Mouse (Mus musculus): Measurements from ENCODE around the gene Pcsk4.

DNA sequence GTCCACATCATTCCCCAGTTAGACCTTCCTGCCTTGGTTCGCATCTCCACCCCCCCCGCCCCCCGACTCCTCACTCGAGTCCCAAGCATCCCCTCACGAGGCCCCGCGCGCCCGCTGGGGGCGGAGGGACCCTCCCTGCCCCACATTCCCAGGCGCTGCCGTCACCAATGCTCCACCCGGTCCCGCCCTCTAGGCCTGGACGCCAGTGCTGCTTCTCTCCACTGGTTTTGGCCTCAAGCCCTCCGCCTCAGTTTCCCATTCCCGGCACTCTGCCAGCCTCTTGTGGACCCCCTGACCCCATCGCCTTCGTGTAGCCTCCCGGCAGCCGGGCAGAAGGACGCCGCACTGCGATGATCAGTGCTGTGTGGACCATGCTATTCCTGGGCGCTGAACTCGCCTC, 19.7 kb upstream of the Pcsk4 start:
- TF ChIP-seq CTCF (IDR thresholded peaks at IDR 0.05; ENCODE audit: low read depth) (no peak), EP300 (optimal IDR thresholded peaks at IDR 0.05) (no peak)
